Mouse (Mus musculus): ENCODE measurements around the gene Tex44.

The Tex44 gene

GRCm38 (mm10) chr1:86423879-86424278 lies 2.2 kb upstream of the Tex44 start:
- no peak for DNase-seq (ENCODE audit: low spot score in 2 of 2)

GRCm38 (mm10) chr1:86424336-86424735 lies 1.8 kb upstream of the Tex44 start:
- no peak for DNase-seq (ENCODE audit: low spot score in 2 of 2)

- no peak for DNase-seq (ENCODE audit: low spot score in 2 of 2)
Measured at GRCm38 (mm10) chr1:86424835-86425547, 1.1 kb upstream of the Tex44 start.

- peak; percentile 68 to 71 for DNase-seq (ENCODE audit: low spot score in 2 of 2)
Measured at GRCm38 (mm10) chr1:86430056-86430455, 3.9 kb downstream of the Tex44 start.

- no peak for DNase-seq (ENCODE audit: low spot score in 2 of 2)
Measured at GRCm38 (mm10) chr1:86432778-86433177, 6.6 kb downstream of the Tex44 start.

GRCm38 (mm10) chr1:86433359-86433758 lies 7.2 kb downstream of the Tex44 start:
- no peak for DNase-seq (ENCODE audit: low spot score in 2 of 2)

GRCm38 (mm10) chr1:86434001-86434400 lies 7.9 kb downstream of the Tex44 start:
- no peak for DNase-seq (ENCODE audit: low spot score in 2 of 2)

- peak; percentile 99 for DNase-seq (ENCODE audit: low spot score in 2 of 2)
Measured at GRCm38 (mm10) chr1:86434439-86435201, 8.5 kb downstream of the Tex44 start.

GRCm38 (mm10) chr1:86435302-86435821 lies 9.2 kb downstream of the Tex44 start:
- peak; percentile 53 to 76 for DNase-seq (ENCODE audit: low spot score in 2 of 2)

- DNase-seq (ENCODE audit: low spot score in 2 of 2) = no peak
Measured at GRCm38 (mm10) chr1:86437219-86438013, 11.3 kb downstream of the Tex44 start.

GRCm38 (mm10) chr1:86438014-86438319 lies 11.8 kb downstream of the Tex44 start:
- no peak for DNase-seq (ENCODE audit: low spot score in 2 of 2)

- DNase-seq (ENCODE audit: low spot score in 2 of 2) = no peak
Measured at GRCm38 (mm10) chr1:86438501-86438900, 12.4 kb downstream of the Tex44 start.

- DNase-seq (ENCODE audit: low spot score in 2 of 2) = no peak
Measured at GRCm38 (mm10) chr1:86439487-86440170, 13.5 kb downstream of the Tex44 start.

GRCm38 (mm10) chr1:86440171-86440886 lies 14.2 kb downstream of the Tex44 start:
- peak; percentile 86 to 87 for DNase-seq (ENCODE audit: low spot score in 2 of 2)

- no peak for DNase-seq (ENCODE audit: low spot score in 2 of 2)
Measured at GRCm38 (mm10) chr1:86440887-86441723, 15.0 kb downstream of the Tex44 start.

GRCm38 (mm10) chr1:86441724-86441979 lies 15.5 kb downstream of the Tex44 start:
- DNase-seq (ENCODE audit: low spot score in 2 of 2) = no peak

GRCm38 (mm10) chr1:86441980-86442831 lies 16.1 kb downstream of the Tex44 start:
- DNase-seq (ENCODE audit: low spot score in 2 of 2) = peak; percentile 85 to 86

GRCm38 (mm10) chr1:86442832-86443231 lies 16.7 kb downstream of the Tex44 start:
- no peak for DNase-seq (ENCODE audit: low spot score in 2 of 2)

- no peak for DNase-seq (ENCODE audit: low spot score in 2 of 2)
Measured at GRCm38 (mm10) chr1:86443386-86444172, 17.4 kb downstream of the Tex44 start.
